Mouse (Mus musculus) hindbrain, embryonic 12.5 days (tissue): ENCODE measurements around the gene Prkab1. TPM values are rescaled to one million over a fixed set of nuclear protein-coding genes. Genes with fewer than 3 reads are reported as not detected.

Source experiments
- ATAC-seq: fragments of 200-750 bp; cut with Nextera tagmentation; 2 replicates; pipeline ENCODE4 v1.8.0; 2017; ENCODE audit warnings: moderate TSS enrichment; ENCODE audit not compliant: low FRiP score
- H3K27ac ChIP-seq: fragments of 300-500 bp; sonication (generic); 2 replicates; pipeline ENCODE4 v1.5.1; 2016; ENCODE audit warnings: mild to moderate bottlenecking
- H3K27me3 ChIP-seq: fragments of 300-500 bp; sonication (generic); 2 replicates; pipeline ENCODE4 v1.6.1; 2016; ENCODE audit warnings: mild to moderate bottlenecking
- H3K36me3 ChIP-seq: fragments of 300-500 bp; sonication (generic); 2 replicates; pipeline ENCODE4 v1.6.1; 2016; ENCODE audit warnings: mild to moderate bottlenecking
- H3K4me1 ChIP-seq: fragments of 300-500 bp; sonication (generic); 2 replicates; pipeline ENCODE4 v1.6.1; 2016
- H3K4me2 ChIP-seq: fragments of 300-500 bp; sonication (generic); replicated peaks from 2 replicates; pipeline ENCODE4 v1.6.1; 2016; ENCODE audit warnings: mild to moderate bottlenecking
- H3K4me3 ChIP-seq: fragments of 300-500 bp; sonication (generic); 2 replicates; pipeline ENCODE4 v1.5.1; 2016; ENCODE audit warnings: mild to moderate bottlenecking
- H3K9ac ChIP-seq: fragments of 300-500 bp; sonication (generic); 2 replicates; pipeline ENCODE4 v1.6.1; 2016; ENCODE audit warnings: mild to moderate bottlenecking, moderate library complexity
- H3K9me3 ChIP-seq: fragments of 300-500 bp; sonication (generic); replicated peaks from 2 replicates; pipeline ENCODE4 v1.6.1; 2016; ENCODE audit warnings: mild to moderate bottlenecking
- WGBS: fragments of 180-500 bp; shearing (Covaris S2); methylation state at CpG from one replicate; pipeline ENCODE4 v1.1.7; 2016; 5-methylcytosine and 5-hydroxymethylcytosine counted together
- polyA plus RNA-seq: library from polyadenylated mRNA; unstranded; fragments of >200 nt; fragmentation: Nextera tagmentation; extraction: Ambion mirVana; gene quantifications from 2 replicates; pipeline ENCODE4 v1.2.1, GENCODE M21; 2016

Gene Prkab1
- polyA plus RNA-seq, 1 experiment from 2014 or later, result 60.5 TPM

GRCm38 (mm10) chr5:116030566-116031189 lies 6.4 kb upstream of the Prkab1 start:
- 4% methylated on average over 19 of the region's 19 CpGs for WGBS
- H3K4me1 ChIP-seq, result peaks cover 4% of the 10 kb centered on the region
- H3K9ac ChIP-seq, result no peak overlapping the region
- no peaks in the 10 kb centered on the region for H3K36me3 ChIP-seq
- no peaks in the 10 kb centered on the region for H3K9me3 ChIP-seq
- ATAC-seq, result peak; percentile 46; the same call in 1 of the 2 replicates
- no peak overlapping the region for H3K4me3 ChIP-seq
- peak overlapping the region; percentile 40 for H3K4me2 ChIP-seq
- H3K27me3 ChIP-seq, result no peaks in the 10 kb centered on the region
- H3K27ac ChIP-seq, result no peak overlapping the region

GRCm38 (mm10) chr5:116029071-116029470 lies 4.8 kb upstream of the Prkab1 start:
- Histone ChIP-seq H3K36me3 (no peaks in the 10 kb centered on the region), H3K27me3 (no peaks in the 10 kb centered on the region), H3K4me1 (peaks cover 4% of the 10 kb centered on the region), H3K4me2 (no peak overlapping the region), H3K4me3 (no peak overlapping the region), H3K9me3 (no peaks in the 10 kb centered on the region), H3K27ac (no peak overlapping the region), H3K9ac (no peak overlapping the region)
- 81% methylated on average over 7 of the region's 7 CpGs for WGBS
- ATAC-seq, result no peak

GRCm38 (mm10) chr5:116026561-116026960 lies 2.3 kb upstream of the Prkab1 start:
- WGBS, result 91% methylated on average over 14 of the region's 14 CpGs
- ATAC-seq, result no peak
- H3K4me2 ChIP-seq, result no peak overlapping the region
- no peaks in the 10 kb centered on the region for H3K9me3 ChIP-seq
- peaks cover 16% of the 10 kb centered on the region for H3K4me1 ChIP-seq
- H3K27ac ChIP-seq, result no peak overlapping the region
- no peak overlapping the region for H3K9ac ChIP-seq
- no peaks in the 10 kb centered on the region for H3K27me3 ChIP-seq
- no peak overlapping the region for H3K4me3 ChIP-seq
- H3K36me3 ChIP-seq, result peaks cover 9% of the 10 kb centered on the region

GRCm38 (mm10) chr5:116026107-116026506 lies 1.8 kb upstream of the Prkab1 start:
- 92% methylated on average over 5 of the region's 5 CpGs for whole genome bisulfite sequencing

GRCm38 (mm10) chr5:116023821-116024284 lies 455 bp downstream of the Prkab1 start:
- ATAC-seq, result peak; percentile 72
- under 1% methylated on average over 28 of the region's 28 CpGs for WGBS
- peak overlapping the region; percentile 84 for H3K4me3 ChIP-seq
- H3K27me3 ChIP-seq, result no peaks in the 10 kb centered on the region
- H3K9ac ChIP-seq, result peak overlapping the region; percentile 84
- peaks cover 13% of the 10 kb centered on the region for H3K4me1 ChIP-seq
- peak overlapping the region; percentile 81 for H3K27ac ChIP-seq
- H3K4me2 ChIP-seq, result peak overlapping the region; percentile 94
- peaks cover 36% of the 10 kb centered on the region for H3K36me3 ChIP-seq
- H3K9me3 ChIP-seq, result no peaks in the 10 kb centered on the region

More at GRCm38 (mm10) chr5:116026107-116026506, 1.8 kb upstream of the Prkab1 start:
- ATAC-seq, result no peak
- Histone ChIP-seq H3K4me2 (no peak overlapping the region), H3K9ac (no peak overlapping the region), H3K27ac (no peak overlapping the region), H3K27me3 (no peaks in the 10 kb centered on the region), H3K4me3 (no peak overlapping the region), H3K4me1 (peaks cover 16% of the 10 kb centered on the region), H3K36me3 (peaks cover 13% of the 10 kb centered on the region), H3K9me3 (no peaks in the 10 kb centered on the region)

GRCm38 (mm10) chr5:116023251-116023661 lies 1.1 kb downstream of the Prkab1 start:
- H3K4me2 ChIP-seq, result peak overlapping the region; percentile 94
- H3K4me3 ChIP-seq, result peak overlapping the region; percentile 84
- H3K27ac ChIP-seq, result 0 out of 2 replicates have a peak overlapping the region, but pooled peaks have one; percentile 23
- 40% methylated on average over 8 of the region's 8 CpGs for WGBS
- ATAC-seq, result no peak
- H3K9ac ChIP-seq, result peak overlapping the region; percentile 84
- H3K36me3 ChIP-seq, result peaks cover 41% of the 10 kb centered on the region
- no peaks in the 10 kb centered on the region for H3K27me3 ChIP-seq
- peaks cover 13% of the 10 kb centered on the region for H3K4me1 ChIP-seq
- H3K9me3 ChIP-seq, result no peaks in the 10 kb centered on the region

- WGBS, result 87% methylated on average over 7 of the region's 7 CpGs
- peak overlapping the region; percentile 84 for H3K4me3 ChIP-seq
- H3K4me1 ChIP-seq, result peaks cover 13% of the 10 kb centered on the region
- no peaks in the 10 kb centered on the region for H3K9me3 ChIP-seq
- H3K27ac ChIP-seq, result no peak overlapping the region
- no peaks in the 10 kb centered on the region for H3K27me3 ChIP-seq
- ATAC-seq, result no peak
- H3K9ac ChIP-seq, result no peak overlapping the region; the same call in 1 of the 2 replicates
- peak overlapping the region; percentile 94 for H3K4me2 ChIP-seq
- peaks cover 46% of the 10 kb centered on the region for H3K36me3 ChIP-seq
These were observed 1.6 kb downstream of the Prkab1 start for GRCm38 (mm10) chr5:116022658-116023200.

- Histone ChIP-seq H3K4me3 (no peak overlapping the region), H3K4me1 (peaks cover 13% of the 10 kb centered on the region), H3K4me2 (no peak overlapping the region), H3K9me3 (no peaks in the 10 kb centered on the region), H3K27ac (no peak overlapping the region), H3K36me3 (peaks cover 52% of the 10 kb centered on the region), H3K27me3 (no peaks in the 10 kb centered on the region), H3K9ac (no peak overlapping the region)
- ATAC-seq, result no peak
- 93% methylated on average over 12 of the region's 12 CpGs for WGBS
These were observed 2.2 kb downstream of the Prkab1 start for GRCm38 (mm10) chr5:116022131-116022530.

- 94% methylated on average over 14 of the region's 14 CpGs for WGBS
- no peak overlapping the region for H3K27ac ChIP-seq
- H3K36me3 ChIP-seq, result peaks cover 58% of the 10 kb centered on the region
- no peak overlapping the region for H3K4me2 ChIP-seq
- no peak for ATAC-seq
- H3K27me3 ChIP-seq, result no peaks in the 10 kb centered on the region
- peaks cover 13% of the 10 kb centered on the region for H3K4me1 ChIP-seq
- no peak overlapping the region for H3K9ac ChIP-seq
- H3K9me3 ChIP-seq, result no peaks in the 10 kb centered on the region
- no peak overlapping the region; the same call in 1 of the 2 replicates for H3K4me3 ChIP-seq
These were observed 2.8 kb downstream of the Prkab1 start for GRCm38 (mm10) chr5:116021552-116021951.

GRCm38 (mm10) chr5:116019371-116019770 lies 4.9 kb downstream of the Prkab1 start:
- no peak overlapping the region for H3K27ac ChIP-seq
- H3K27me3 ChIP-seq, result no peaks in the 10 kb centered on the region
- peaks cover 80% of the 10 kb centered on the region for H3K36me3 ChIP-seq
- H3K4me2 ChIP-seq, result no peak overlapping the region
- H3K4me3 ChIP-seq, result no peak overlapping the region
- WGBS, result 78% methylated on average over 11 of the region's 11 CpGs
- H3K4me1 ChIP-seq, result peaks cover 13% of the 10 kb centered on the region
- no peak for ATAC-seq
- H3K9ac ChIP-seq, result no peak overlapping the region
- H3K9me3 ChIP-seq, result no peaks in the 10 kb centered on the region

- no peak overlapping the region for H3K4me2 ChIP-seq
- peaks cover 86% of the 10 kb centered on the region for H3K36me3 ChIP-seq
- H3K27ac ChIP-seq, result no peak overlapping the region
- no peak for ATAC-seq
- H3K4me3 ChIP-seq, result no peak overlapping the region
- no peaks in the 10 kb centered on the region for H3K9me3 ChIP-seq
- WGBS, result 89% methylated on average over 6 of the region's 6 CpGs
- peaks cover 12% of the 10 kb centered on the region for H3K4me1 ChIP-seq
- H3K27me3 ChIP-seq, result no peaks in the 10 kb centered on the region
- no peak overlapping the region for H3K9ac ChIP-seq
These were observed 5.5 kb downstream of the Prkab1 start for GRCm38 (mm10) chr5:116018784-116019183.

- Histone ChIP-seq H3K4me3 (no peak overlapping the region), H3K4me1 (peaks cover 6% of the 10 kb centered on the region), H3K27ac (no peak overlapping the region), H3K36me3 (peaks cover 91% of the 10 kb centered on the region), H3K9me3 (no peaks in the 10 kb centered on the region), H3K4me2 (no peak overlapping the region), H3K9ac (no peak overlapping the region), H3K27me3 (no peaks in the 10 kb centered on the region)
- 94% methylated on average over 9 of the region's 9 CpGs for WGBS
- ATAC-seq, result no peak
These were observed 6.1 kb downstream of the Prkab1 start for GRCm38 (mm10) chr5:116018196-116018595.

GRCm38 (mm10) chr5:116017391-116017790 lies 6.9 kb downstream of the Prkab1 start:
- Histone ChIP-seq H3K27me3 (no peaks in the 10 kb centered on the region), H3K9me3 (no peaks in the 10 kb centered on the region), H3K4me1 (no peaks in the 10 kb centered on the region), H3K36me3 (peaks cover 98% of the 10 kb centered on the region), H3K9ac (no peak overlapping the region), H3K27ac (no peak overlapping the region), H3K4me3 (no peak overlapping the region), H3K4me2 (no peak overlapping the region)
- WGBS, result 95% methylated on average over 8 of the region's 8 CpGs
- no peak for ATAC-seq
